Mouse (Mus musculus) neural tube, postnatal 0 days (tissue): ENCODE measurements around the gene N4bp2l2. TPM values are rescaled to one million over a fixed set of nuclear protein-coding genes. Genes with fewer than 3 reads are reported as not detected.

Source experiments
- polyA plus RNA-seq: library from polyadenylated mRNA; unstranded; fragments of >200 nt; fragmentation: Nextera tagmentation; extraction: Ambion mirVana; gene quantifications from 2 replicates; pipeline ENCODE4 v1.2.1, GENCODE M21; 2015

Gene N4bp2l2
- 30.3 and 34.3 TPM in 2 replicates for polyA plus RNA-seq

DNA sequence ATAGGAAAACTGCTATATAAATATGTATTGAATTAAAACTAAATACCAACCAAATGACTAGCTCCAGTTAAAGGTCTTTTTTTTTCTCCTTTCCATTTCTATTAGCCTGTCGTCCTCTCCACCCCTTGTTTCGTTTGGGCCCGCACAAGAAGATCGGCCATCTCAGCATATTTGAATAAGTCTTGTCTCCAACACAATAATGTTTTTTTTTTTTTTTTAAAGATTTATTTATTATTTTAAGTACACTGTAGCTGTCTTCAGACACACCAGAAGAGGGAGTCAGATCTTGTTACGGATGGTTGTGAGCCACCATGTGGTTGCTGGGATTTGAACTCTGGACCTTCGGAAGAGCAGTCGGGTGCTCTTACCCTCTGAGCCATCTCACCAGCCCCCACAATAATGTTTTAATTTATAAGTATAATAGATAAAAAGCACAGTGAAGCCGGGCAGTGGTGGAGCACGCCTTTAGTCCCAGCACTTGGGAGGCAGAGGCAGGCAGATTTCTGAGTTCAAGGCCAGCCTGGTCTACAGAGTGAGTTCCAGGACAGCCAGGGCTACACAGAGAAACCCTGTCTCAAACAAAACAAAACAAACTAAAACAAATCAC lies at the start of gene N4bp2l2:
TSS of gene N4bp2l2 (minus strand) at position 51 of the 607 bp plus-strand sequence.

DNA sequence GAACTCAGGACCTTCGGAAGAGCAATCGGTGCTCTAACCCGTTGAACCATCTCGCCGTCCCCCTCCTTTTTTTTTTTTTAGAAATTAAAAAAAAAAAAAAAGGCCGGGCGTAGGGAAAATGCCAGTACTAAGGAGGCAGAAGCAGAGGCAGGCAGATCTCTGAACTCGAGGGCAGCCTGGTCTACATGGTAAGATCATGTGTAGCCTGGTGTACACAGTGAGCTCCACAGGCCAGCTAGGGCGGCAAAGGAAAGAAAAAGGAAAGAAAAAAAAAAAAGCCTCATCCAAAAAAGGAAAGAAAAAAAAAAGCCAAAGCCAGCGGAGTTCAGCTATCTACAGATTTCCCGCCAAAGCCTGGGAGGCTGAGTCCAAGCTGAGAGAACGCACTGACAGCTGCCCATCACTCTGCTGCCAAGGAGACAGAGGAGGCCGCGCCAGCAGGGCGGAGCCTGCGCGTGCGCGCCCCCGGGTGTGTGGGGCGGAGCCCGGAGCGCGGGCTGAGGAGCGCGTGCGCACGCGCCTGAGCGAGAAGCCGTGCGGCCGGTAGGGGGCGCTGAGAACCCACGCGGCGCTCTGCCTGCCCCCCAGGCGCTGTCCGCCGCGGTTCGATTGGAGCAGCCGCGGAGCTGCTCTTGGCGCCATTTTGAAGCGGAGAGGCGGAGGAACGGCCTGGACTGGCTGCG lies 7.3 kb upstream of the N4bp2l2 start, which contains the start of gene Pds5b:
TSS of gene Pds5b (plus strand) at position 587 of the 683 bp plus-strand sequence.

GRCm38 (mm10) chr5:150597088-150597487 lies 68.9 kb downstream of the N4bp2l2 start, which contains the start of gene N4bp2l1:
Gene N4bp2l1, minus strand, starts transcription at chr5:150597188.

Other genes with a start within 250 kb of the N4bp2l2 start
- gene Zar1l, start 148.0 kb downstream of the N4bp2l2 start, polyA plus RNA-seq, result not detected in 2 replicates
- 9.4 and 11.1 TPM in 2 replicates for gene Brca2, start 143.6 kb downstream of the N4bp2l2 start, polyA plus RNA-seq
- 29.5 and 30.5 TPM in 2 replicates for gene N4bp2l1, start 69.0 kb downstream of the N4bp2l2 start, polyA plus RNA-seq
- 25.1 and 26.0 TPM in 2 replicates for gene Pds5b, start 7.6 kb upstream of the N4bp2l2 start, polyA plus RNA-seq